Mouse (Mus musculus) adrenal gland, adult (tissue): Measurements from ENCODE around the gene Plcd3.

Source experiments
- DNase-seq, 2 experiments: peaks; one replicate each; pipeline ENCODE4 v3.0.0; 2022 to 2023; ENCODE audit warnings: low spot score in 1 of 2; ENCODE audit not compliant: inconsistent age in 2 of 2

Gene Plcd3

GRCm38 (mm10) chr11:103101481-103101865 is at the start of gene Plcd3, which contains the start of gene Acbd4:
Gene Plcd3 (minus strand): TSS chr11:103101658.
Gene Acbd4 (plus strand): TSS chr11:103101682.
- peak; percentile 91 to 96 for DNase-seq

GRCm38 (mm10) chr11:103149771-103150170 is 48.3 kb upstream of the Plcd3 start:
- DNase-seq: peak; percentile 61 to 84

- no peak for DNase-seq
These were observed 46.3 kb upstream of the Plcd3 start for GRCm38 (mm10) chr11:103147766-103148165.

- no peak for DNase-seq
These were observed 44.9 kb upstream of the Plcd3 start for GRCm38 (mm10) chr11:103146386-103146785.

DNA sequence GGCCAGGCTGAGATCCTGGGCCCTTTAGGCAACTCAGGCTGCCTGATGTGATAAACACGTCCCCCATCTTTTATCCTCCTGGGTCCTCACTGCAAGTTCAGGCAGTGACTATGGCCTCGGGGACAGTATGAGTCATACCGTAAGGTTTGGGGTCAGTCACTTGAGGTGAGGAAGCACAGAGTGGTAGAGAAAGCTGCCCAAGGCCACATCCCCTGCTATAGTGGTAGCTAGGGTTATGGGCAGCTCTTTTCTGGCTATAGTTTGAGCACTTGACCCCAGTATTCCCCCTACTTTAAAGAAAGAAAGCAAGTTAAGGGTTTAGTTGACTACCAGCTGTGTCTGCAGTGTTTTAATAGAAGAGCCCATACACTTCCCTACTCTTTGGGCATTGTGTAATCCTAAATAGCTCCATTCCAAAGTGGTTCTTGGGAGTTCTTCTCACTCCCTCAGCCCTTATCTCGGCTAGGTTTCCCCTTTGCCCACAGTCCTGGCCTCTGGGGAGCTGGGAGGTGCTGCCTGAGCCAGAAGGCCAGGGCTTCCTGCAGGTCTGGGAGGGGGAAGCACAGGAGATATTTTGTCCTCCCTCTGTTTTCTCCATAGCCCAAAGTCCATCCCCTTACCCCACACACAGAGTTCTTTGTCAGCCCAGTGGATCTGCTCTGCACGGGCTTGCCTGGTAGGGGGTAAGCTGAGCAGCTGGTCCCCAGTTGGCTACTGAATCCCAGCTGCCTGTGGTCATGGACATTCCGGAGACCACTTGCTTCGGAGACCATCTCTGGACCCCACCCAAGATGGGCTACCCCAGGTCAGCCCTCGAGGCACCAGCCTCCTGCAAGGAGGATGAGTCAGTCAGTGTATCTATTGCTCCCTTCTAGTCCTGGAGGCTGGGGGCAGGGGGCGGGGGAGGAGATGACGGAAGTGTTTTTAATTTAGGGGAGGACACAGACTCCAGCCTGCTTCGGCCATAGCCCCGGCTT is 43.1 kb upstream of the Plcd3 start:
- DNase-seq: peak; percentile 50 to 82

DNA sequence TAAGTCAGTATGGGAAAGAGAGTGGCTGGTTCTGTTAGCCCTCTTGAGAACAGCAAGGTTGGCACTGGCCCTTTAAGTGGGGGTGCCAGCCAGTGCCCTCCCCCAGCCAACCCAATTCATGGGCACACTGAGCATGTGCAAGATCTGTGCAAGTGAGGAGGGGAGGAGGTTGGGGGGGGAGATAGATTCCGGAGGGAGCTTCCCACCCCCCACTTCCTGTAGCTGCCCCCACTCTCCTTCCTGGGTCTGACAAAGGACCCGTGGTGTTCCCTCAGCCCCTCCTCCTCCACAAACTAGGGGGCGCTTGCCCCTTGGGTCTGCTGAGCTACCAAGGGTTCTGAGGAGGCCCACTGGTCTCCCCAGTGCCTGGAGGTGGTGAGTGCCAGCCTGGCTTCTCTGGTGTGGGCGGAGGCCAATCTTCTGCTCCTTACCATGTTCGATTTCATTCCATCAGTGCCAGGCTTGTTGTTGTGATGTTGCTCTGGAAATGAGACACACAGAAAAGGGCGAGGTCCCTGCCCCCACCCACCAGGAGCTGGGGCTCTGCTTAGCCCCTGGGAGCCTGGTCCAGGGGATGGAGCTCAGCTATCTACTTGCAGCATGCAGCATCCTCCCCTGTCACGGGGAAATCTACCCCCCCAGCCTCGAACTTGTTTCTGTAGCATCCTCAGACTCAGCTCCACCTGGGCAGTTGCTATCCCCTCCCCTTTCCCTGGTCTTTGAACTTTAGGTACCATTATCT is 41.2 kb upstream of the Plcd3 start:
- peak; percentile 84 to 92 for DNase-seq

DNA sequence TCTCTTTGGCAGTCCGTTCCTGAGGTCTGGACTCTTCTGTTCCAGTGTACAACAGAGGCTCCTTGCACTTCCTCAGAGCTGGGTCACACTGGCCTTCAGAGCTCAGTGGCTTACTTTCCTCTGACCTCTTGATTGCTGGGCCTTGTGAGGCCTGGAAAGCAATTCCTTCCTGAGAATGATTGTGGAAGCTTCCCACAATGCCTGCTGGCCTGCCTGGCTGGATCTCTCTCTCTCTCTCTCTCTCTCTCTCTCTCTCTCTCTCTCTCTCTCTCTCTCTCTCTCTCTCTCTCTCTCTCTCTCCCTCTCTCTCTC is 40.4 kb upstream of the Plcd3 start:
- DNase-seq: peak; percentile 56 to 79

GRCm38 (mm10) chr11:103141101-103141943 is 39.9 kb upstream of the Plcd3 start:
- peak; percentile 62 to 80 for DNase-seq

DNA sequence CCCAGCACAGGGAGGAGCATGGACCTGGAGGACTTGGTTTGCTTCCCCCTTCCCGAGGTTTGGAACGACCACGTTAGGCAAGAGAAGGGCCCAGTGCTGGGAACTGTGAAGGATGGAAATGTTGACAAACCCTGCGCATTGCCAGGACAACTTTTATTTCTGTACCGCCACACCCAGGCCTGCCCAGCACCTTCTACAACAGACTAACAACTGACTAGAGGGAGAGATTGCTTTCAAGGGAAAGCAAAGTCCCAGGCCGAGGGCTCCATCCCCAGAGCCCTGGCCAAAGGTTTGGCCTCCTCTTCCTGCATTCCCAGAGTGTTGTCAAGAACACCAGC is 39.3 kb upstream of the Plcd3 start:
- peak in 1 of 2 experiments; percentile 53 for DNase-seq

DNA sequence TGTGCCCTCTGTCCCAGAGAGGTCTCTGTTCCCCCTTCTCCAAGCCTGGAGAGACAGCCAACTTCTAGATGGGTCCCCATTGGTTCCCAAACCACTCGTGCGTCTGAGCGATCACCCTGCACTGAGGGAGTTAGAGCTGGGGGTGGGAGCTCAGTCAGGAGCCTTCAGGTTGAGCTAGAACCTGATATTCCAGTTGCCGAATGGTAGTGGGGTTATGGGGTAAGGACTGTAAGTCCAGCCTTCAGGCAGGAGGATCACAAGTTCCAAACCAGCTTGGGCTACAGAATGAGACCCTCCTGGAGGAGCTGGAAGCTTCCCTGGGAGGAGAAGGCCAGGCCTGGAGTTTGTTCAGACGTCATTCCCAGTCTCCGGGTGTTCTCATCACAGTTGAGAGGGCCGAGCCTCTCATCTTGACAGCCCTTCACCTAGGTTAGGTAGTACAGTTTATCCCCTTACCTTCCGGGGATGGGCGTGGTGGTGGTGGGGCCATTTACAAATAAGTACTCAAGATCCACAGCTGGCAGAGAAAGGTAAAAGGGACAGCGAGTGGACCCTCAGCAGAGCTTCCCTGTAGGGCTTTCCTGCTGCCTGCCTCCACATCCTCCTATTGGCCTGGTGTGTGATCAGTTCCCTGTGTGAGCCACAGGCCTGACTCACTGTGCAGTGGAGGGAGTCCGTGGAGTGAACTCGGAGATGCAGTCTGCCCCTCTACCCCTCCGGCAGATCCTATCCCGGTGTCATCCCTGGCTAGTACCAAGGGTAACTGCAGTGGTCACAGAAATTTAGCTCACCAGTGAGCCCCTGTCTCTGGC is 38.7 kb upstream of the Plcd3 start:
- DNase-seq: peak in 1 of 2 experiments; percentile 54

- DNase-seq: peak in 1 of 2 experiments; percentile 53
These were observed 34.6 kb upstream of the Plcd3 start for GRCm38 (mm10) chr11:103136039-103136577.

GRCm38 (mm10) chr11:103134221-103134620 is 32.8 kb upstream of the Plcd3 start:
- DNase-seq: peak; percentile 77 to 91

DNA sequence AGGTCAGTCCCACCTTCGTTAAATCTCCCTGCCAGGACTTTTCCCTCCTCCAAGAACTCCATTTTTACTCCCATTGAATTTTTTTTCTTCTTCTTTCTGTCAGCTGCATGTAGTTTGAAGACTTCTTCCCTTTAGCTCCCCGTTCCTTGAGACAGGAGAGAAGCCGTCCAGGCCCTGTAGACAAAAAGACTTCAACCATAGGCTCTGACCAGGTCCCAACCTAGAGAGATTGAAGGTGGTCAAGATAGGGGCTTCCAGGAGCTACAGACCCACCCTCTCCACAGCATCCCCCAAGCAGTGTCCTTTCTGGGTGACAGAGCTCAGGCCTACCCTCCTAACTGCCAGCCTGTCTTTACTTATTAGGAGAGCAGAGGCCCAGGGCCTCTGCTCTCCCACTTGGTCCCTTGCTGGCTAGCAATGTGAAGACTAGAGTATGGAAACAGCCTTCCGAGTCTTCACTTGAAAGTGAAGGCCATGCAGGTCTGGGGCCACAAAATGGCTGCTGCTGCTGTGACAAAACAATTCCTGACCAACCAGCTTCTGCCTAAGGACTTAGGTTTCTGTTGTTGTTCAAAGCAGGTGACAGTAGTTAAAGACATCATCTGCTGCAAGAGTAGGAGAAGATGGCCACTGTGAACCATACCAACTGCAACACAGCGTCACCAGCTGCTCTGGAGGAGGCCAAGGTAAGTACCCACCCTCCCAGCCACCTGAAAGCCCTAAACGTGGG is 32.2 kb upstream of the Plcd3 start:
- peak in 1 of 2 experiments; percentile 75 for DNase-seq

GRCm38 (mm10) chr11:103132576-103133455 is 31.4 kb upstream of the Plcd3 start:
- DNase-seq: peak; percentile 99 to 100

- peak; percentile 82 to 94 for DNase-seq
These were observed 30.5 kb upstream of the Plcd3 start, which contains the start of gene Hexim2 for GRCm38 (mm10) chr11:103131701-103132575. Gene Hexim2 (plus strand): TSS chr11:103132429.

GRCm38 (mm10) chr11:103120315-103120714 is 18.9 kb upstream of the Plcd3 start:
- DNase-seq: peak in 1 of 2 experiments; percentile 51

- peak; percentile 24 to 70 for DNase-seq
These were observed 18.2 kb upstream of the Plcd3 start for GRCm38 (mm10) chr11:103119609-103120008.
